Mouse (Mus musculus) regulatory T cell (primary cell): Measurements from ENCODE around the gene Lce1l.
"Not testable (repeated sequence)": the region's sequence is repeated elsewhere in the genome, so short reads cannot be mapped to it uniquely, and the experiment has no call there.

Experiments used
- in situ Hi-C: fragments of 300-600 bp; cut with MboI, MseI; formaldehyde crosslinking; loops from one replicate; pipeline ENCODE4 v1.15.1; 2025; ENCODE audit warnings: high pct_unique_total_duplicates

Lce1l gene

DNA sequence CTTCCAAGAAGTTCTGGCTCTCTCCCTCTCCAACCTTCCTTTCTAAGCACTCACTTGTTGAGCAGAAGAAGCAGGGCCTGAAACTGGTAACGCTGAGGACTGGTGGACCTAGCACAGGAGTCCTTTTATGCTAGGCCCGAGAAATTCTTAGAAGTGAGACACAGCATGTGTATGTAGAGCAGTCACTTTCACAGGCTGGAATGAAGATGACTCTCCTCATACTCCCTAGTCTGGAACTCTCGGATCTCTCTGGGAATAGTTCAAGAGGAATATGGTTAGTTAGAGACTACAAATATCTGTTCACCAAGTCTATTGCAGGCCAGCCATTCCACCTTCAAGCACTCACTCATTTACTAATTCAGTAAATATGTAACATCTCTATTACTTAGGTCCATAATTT is at the start of gene Lce1l:
Gene Lce1l (minus strand): TSS at position 101 of the 400 bp plus-strand sequence.
- in situ Hi-C loops = no loop called here

DNA sequence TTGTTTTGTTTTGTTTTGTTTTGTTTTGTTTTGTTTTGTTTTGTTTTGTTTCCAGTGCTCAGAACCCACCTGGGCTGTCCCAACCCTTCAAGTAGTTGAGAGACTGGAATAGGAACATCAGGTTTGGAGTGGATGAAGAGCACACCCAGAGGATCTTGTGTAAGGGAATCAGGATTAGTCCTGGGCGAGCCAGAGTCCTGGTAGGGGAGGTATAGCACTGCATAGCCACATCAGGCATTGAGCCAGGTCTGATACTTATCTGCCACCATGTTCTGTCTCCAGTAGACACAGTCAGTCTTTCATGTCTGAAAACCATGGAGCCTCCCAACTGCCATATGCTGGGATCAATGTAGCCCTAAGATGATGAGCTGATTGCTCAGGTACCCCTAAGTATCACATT is 43.4 kb upstream of the Lce1l start:
- in situ Hi-C loops = no loop called here

- in situ Hi-C loops = no loop called here
Observed at GRCm38 (mm10) chr3:92894063-92894462, 43.0 kb upstream of the Lce1l start.

DNA sequence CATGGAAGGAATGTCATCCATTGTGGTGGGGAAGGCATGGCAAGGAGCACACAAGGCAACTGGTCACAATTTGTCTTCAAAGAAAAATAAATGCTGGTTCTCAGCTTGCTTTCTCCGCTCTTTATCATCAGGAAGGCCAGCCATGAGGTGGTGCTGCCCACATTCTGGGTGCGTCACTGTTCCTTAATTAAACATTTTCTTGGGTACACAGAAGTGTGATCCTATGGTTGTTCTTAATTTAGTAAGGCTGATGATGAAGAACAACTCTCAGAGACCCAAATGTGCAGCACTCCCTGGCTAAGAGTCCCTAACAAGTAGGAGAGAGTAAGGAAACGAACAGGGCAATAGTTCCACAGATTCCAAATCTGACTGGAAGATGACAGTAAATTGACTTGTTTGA is 23.1 kb upstream of the Lce1l start:
- in situ Hi-C loops = no loop called here

DNA sequence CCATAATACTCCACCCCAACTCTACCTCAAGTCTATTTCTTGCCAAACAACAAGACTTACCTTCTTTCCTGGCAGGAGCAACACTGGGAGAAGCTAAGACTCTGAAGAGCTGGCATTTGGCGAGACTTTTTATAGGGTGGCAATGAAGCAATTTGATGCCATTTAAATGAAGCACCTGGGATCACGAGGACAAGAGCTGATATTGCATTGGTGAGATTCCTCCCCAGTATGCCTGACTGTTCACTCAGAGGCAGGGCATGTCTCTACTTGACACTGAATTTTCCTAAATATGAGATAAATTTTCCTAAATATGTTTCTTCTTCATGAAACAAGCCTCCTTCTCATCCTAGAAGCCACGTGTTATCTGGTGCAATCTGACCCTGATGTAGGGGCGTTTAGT is 19.0 kb upstream of the Lce1l start, which contains the start of gene 2310050C09Rik:
Gene 2310050C09Rik (minus strand): TSS at position 101 of the 400 bp plus-strand sequence.
- in situ Hi-C loops = no loop called here

GRCm38 (mm10) chr3:92827108-92827507 is 24.0 kb downstream of the Lce1l start, which contains the start of gene Kprp:
Kprp (minus strand) TSS chr3:92827247.
- in situ Hi-C loops = no loop called here

- in situ Hi-C loops = no loop called here
Observed at GRCm38 (mm10) chr3:92825808-92826207, 25.3 kb downstream of the Lce1l start.

DNA sequence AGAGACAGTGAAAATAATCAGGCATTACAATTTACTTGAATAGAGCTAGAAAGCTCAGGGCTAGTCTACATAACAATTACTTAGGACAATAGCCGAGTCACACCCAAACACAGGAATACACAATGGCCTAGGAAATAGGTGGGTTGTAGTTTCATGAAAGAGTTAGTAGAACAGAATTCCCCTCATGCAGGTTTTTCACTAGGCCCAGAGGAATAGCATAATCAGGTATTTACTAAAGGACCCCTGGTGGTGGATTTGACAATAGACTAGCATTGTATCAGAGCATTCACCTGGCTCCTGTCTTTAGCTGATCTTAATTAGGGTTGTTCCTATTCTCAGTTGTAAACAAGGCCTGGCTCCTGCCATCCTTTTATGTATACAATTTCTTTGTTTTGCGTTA is 35.0 kb downstream of the Lce1l start:
- in situ Hi-C loops = not testable (repeated sequence)

- in situ Hi-C loops = no loop called here
Observed at GRCm38 (mm10) chr3:92815581-92815980, 35.5 kb downstream of the Lce1l start.

DNA sequence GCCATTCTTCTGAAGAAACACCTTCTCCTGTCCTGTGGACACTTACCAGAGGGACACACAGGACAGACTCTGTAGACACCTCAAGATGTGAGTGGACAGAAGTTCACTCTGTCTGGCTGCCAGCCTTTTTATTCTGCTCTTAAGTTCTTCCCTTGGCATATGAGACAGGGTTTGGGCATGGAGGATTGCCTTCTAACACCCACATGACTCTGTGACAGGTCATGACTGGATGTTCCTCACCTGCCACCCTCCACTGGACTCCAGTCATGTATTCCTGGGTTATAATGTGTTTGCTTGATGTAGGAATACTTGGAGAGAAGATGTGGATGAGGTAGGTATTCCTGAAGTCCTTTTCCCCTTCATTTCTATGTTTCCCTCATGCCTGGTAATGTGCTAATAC is 43.3 kb downstream of the Lce1l start, which contains the start of gene Lce1k:
Gene Lce1k (minus strand): TSS at position 101 of the 400 bp plus-strand sequence.
- in situ Hi-C loops = no loop called here
